Mouse (Mus musculus): ENCODE results near the gene Irf1. TPM values are rescaled to one million over a fixed set of nuclear protein-coding genes. Genes with fewer than 3 reads are reported as not detected.

The Irf1 gene
- total and polyA plus RNA-seq, 2 experiments from 2014 or later: 3.2 to 3.7 TPM

GRCm38 (mm10) chr11:53764581-53764980 is 5.2 kb upstream of the Irf1 start:
- H3K9me3 ChIP-seq (ENCODE audit: low read length): no peaks in the 10 kb centered on the region
- no peak overlapping the region for H3K4me3 ChIP-seq (ENCODE audit: low read depth, low read length)
- no peak overlapping the region for H3K4me2 ChIP-seq (ENCODE audit: low read depth)
- H3K9ac ChIP-seq: no peak overlapping the region
- WGBS: 46% methylated on average over 5 of the region's 5 CpGs
- H3K27ac ChIP-seq (ENCODE audit: low read depth, low read length): no peak overlapping the region
- H3K27me3 ChIP-seq (ENCODE audit: insufficient read depth, low read length): peaks cover 13% of the 10 kb centered on the region; the same call in 1 of the 2 replicates
- no peak for DNase-seq
- no peaks in the 10 kb centered on the region for H3K36me3 ChIP-seq (ENCODE audit: insufficient read depth)
- no peak for TF ChIP-seq CTCF (IDR thresholded peaks at IDR 0.05; ENCODE audit: low read depth)
- 0 out of 2 replicates have a peak, but pooled peaks cover 7% of the 10 kb centered on the region for H3K4me1 ChIP-seq (ENCODE audit: insufficient read depth)
- no peak for ATAC-seq

- no peak for ATAC-seq
- H3K4me1 ChIP-seq (ENCODE audit: insufficient read depth): 0 out of 2 replicates have a peak, but pooled peaks cover 4% of the 10 kb centered on the region
- WGBS: 85% methylated on average over 13 of the region's 13 CpGs
- no peak overlapping the region for H3K4me2 ChIP-seq (ENCODE audit: low read depth)
- peaks cover 5% of the 10 kb centered on the region; the same call in 1 of the 2 replicates for H3K27me3 ChIP-seq (ENCODE audit: insufficient read depth, low read length)
- H3K27ac ChIP-seq (ENCODE audit: low read depth, low read length): no peak overlapping the region
- no peak for DNase-seq
- no peaks in the 10 kb centered on the region for H3K36me3 ChIP-seq (ENCODE audit: insufficient read depth)
- H3K4me3 ChIP-seq (ENCODE audit: low read depth, low read length): no peak overlapping the region
- no peak overlapping the region for H3K9ac ChIP-seq
- TF ChIP-seq CTCF (IDR thresholded peaks at IDR 0.05; ENCODE audit: low read depth): no peak
- H3K9me3 ChIP-seq (ENCODE audit: low read length): no peaks in the 10 kb centered on the region
Measured at GRCm38 (mm10) chr11:53768422-53769184, 1.2 kb upstream of the Irf1 start.

- WGBS: 59% methylated on average over 12 of the region's 12 CpGs
- Histone ChIP-seq H3K4me1 (ENCODE audit: insufficient read depth) (no peaks in the 10 kb centered on the region), H3K27ac (ENCODE audit: low read depth, low read length) (no peak overlapping the region), H3K27me3 (ENCODE audit: insufficient read depth, low read length) (0 out of 2 replicates have a peak, but pooled peaks cover under 1% of the 10 kb centered on the region), H3K9me3 (ENCODE audit: low read length) (no peaks in the 10 kb centered on the region), H3K4me2 (ENCODE audit: low read depth) (peak overlapping the region; percentile 95), H3K36me3 (ENCODE audit: insufficient read depth) (no peaks in the 10 kb centered on the region), H3K4me3 (ENCODE audit: low read depth, low read length) (peak overlapping the region; percentile 67), H3K9ac (no peak overlapping the region; the same call in 1 of the 2 replicates)
- no peak for TF ChIP-seq CTCF (IDR thresholded peaks at IDR 0.05; ENCODE audit: low read depth)
- ATAC-seq (no peak), DNase-seq (no peak)
Measured at GRCm38 (mm10) chr11:53769185-53769576, 633 bp upstream of the Irf1 start.

GRCm38 (mm10) chr11:53770125-53770791 is 444 bp downstream of the Irf1 start:
- H3K27me3 ChIP-seq (ENCODE audit: insufficient read depth, low read length): no peaks in the 10 kb centered on the region
- H3K27ac ChIP-seq (ENCODE audit: low read depth, low read length): 0 out of 2 replicates have a peak overlapping the region, but pooled peaks have one; percentile 15
- TF ChIP-seq CTCF (IDR thresholded peaks at IDR 0.05; ENCODE audit: low read depth): 0 out of 2 replicates have a peak, but pooled peaks have one; percentile 3
- peak overlapping the region; percentile 67 for H3K4me3 ChIP-seq (ENCODE audit: low read depth, low read length)
- ATAC-seq (peak; percentile 89), DNase-seq (peak; percentile 66)
- no peaks in the 10 kb centered on the region for H3K36me3 ChIP-seq (ENCODE audit: insufficient read depth)
- no peaks in the 10 kb centered on the region for H3K9me3 ChIP-seq (ENCODE audit: low read length)
- H3K9ac ChIP-seq: peak overlapping the region; percentile 62
- no peaks in the 10 kb centered on the region for H3K4me1 ChIP-seq (ENCODE audit: insufficient read depth)
- peak overlapping the region; percentile 95 for H3K4me2 ChIP-seq (ENCODE audit: low read depth)
- under 1% methylated on average over 70 of the region's 75 CpGs for WGBS

GRCm38 (mm10) chr11:53771001-53771744 is 1.4 kb downstream of the Irf1 start:
- WGBS: 78% methylated on average over 11 of the region's 11 CpGs
- Histone ChIP-seq H3K9me3 (ENCODE audit: low read length) (no peaks in the 10 kb centered on the region), H3K4me1 (ENCODE audit: insufficient read depth) (no peaks in the 10 kb centered on the region), H3K4me2 (ENCODE audit: low read depth) (peak overlapping the region; percentile 95), H3K4me3 (ENCODE audit: low read depth, low read length) (peak overlapping the region; percentile 67), H3K36me3 (ENCODE audit: insufficient read depth) (no peaks in the 10 kb centered on the region), H3K27me3 (ENCODE audit: insufficient read depth, low read length) (no peaks in the 10 kb centered on the region), H3K9ac (no peak overlapping the region), H3K27ac (ENCODE audit: low read depth, low read length) (no peak overlapping the region)
- no peak for DNase-seq
- ATAC-seq: no peak
- TF ChIP-seq CTCF (IDR thresholded peaks at IDR 0.05; ENCODE audit: low read depth): no peak

- ATAC-seq (no peak), DNase-seq (no peak)
- Histone ChIP-seq H3K9me3 (ENCODE audit: low read length) (no peaks in the 10 kb centered on the region), H3K4me2 (ENCODE audit: low read depth) (no peak overlapping the region), H3K27me3 (ENCODE audit: insufficient read depth, low read length) (no peaks in the 10 kb centered on the region), H3K4me1 (ENCODE audit: insufficient read depth) (no peaks in the 10 kb centered on the region), H3K9ac (no peak overlapping the region), H3K4me3 (ENCODE audit: low read depth, low read length) (no peak overlapping the region), H3K36me3 (ENCODE audit: insufficient read depth) (no peaks in the 10 kb centered on the region), H3K27ac (ENCODE audit: low read depth, low read length) (no peak overlapping the region)
- 84% methylated on average over 9 of the region's 9 CpGs for WGBS
- no peak for TF ChIP-seq CTCF (IDR thresholded peaks at IDR 0.05; ENCODE audit: low read depth)
Measured at GRCm38 (mm10) chr11:53772536-53772935, 2.7 kb downstream of the Irf1 start.

All from forebrain, postnatal 0 days (tissue).